Mouse (Mus musculus): ENCODE data around the gene Cep162. TPM values are rescaled to one million over a fixed set of nuclear protein-coding genes. Genes with fewer than 3 reads are reported as not detected.

Gene Cep162
- 7.6 and 9.6 TPM in 2 replicates for polyA plus RNA-seq (2014; fragmentation: Nextera tagmentation; extraction: Ambion mirVana)

- peak; percentile 96 for ATAC-seq (ENCODE audit: insufficient number of reproducible peaks, insufficient read depth, low FRiP score, low read depth)
- Histone ChIP-seq H3K9ac (replicated peaks; ENCODE audit: low read depth, low read length) (peak within 1 kb of the TSS; percentile 19), H3K4me2 (replicated peaks; ENCODE audit: low read depth, low read length) (peak within 1 kb of the TSS; percentile 52), H3K4me3 (ENCODE audit: low read depth, low read length) (peak within 1 kb of the TSS; percentile 51), H3K36me3 (ENCODE audit: control insufficient read depth, insufficient read depth, low read length) (no peaks in the 10 kb centered on the region), H3K27me3 (ENCODE audit: control insufficient read depth, insufficient read depth, low read length) (no peaks in the 10 kb centered on the region), H3K27ac (ENCODE audit: low read length) (peak within 1 kb of the TSS; percentile 40), H3K9me3 (ENCODE audit: control insufficient read depth, low read depth, low read length) (no peaks in the 10 kb centered on the region), H3K4me1 (ENCODE audit: control insufficient read depth, insufficient read depth, low read length) (no peaks in the 10 kb centered on the region)
- WGBS = under 1% methylated on average over 41 of the region's 41 CpGs
Observed at GRCm38 (mm10) chr9:87254903-87255695, at the start of gene Cep162. Cep162 (minus strand) TSS chr9:87255536.

GRCm38 (mm10) chr9:87303196-87303595 is 47.9 kb upstream of the Cep162 start:
- Histone ChIP-seq H3K4me3 (ENCODE audit: low read depth, low read length) (no peak overlapping the region), H3K4me1 (ENCODE audit: control insufficient read depth, insufficient read depth, low read length) (no peaks in the 10 kb centered on the region), H3K9me3 (ENCODE audit: control insufficient read depth, low read depth, low read length) (no peaks in the 10 kb centered on the region), H3K4me2 (replicated peaks; ENCODE audit: low read depth, low read length) (no peak overlapping the region), H3K27ac (ENCODE audit: low read length) (no peak overlapping the region), H3K27me3 (ENCODE audit: control insufficient read depth, insufficient read depth, low read length) (no peaks in the 10 kb centered on the region), H3K9ac (replicated peaks; ENCODE audit: low read depth, low read length) (no peak overlapping the region), H3K36me3 (ENCODE audit: control insufficient read depth, insufficient read depth, low read length) (no peaks in the 10 kb centered on the region)
- ATAC-seq (ENCODE audit: insufficient number of reproducible peaks, insufficient read depth, low FRiP score, low read depth) = no peak

- no peak for ATAC-seq (ENCODE audit: insufficient number of reproducible peaks, insufficient read depth, low FRiP score, low read depth)
- H3K27me3 ChIP-seq (ENCODE audit: control insufficient read depth, insufficient read depth, low read length) = no peaks in the 10 kb centered on the region
- H3K9ac ChIP-seq (replicated peaks; ENCODE audit: low read depth, low read length) = no peak overlapping the region
- H3K4me3 ChIP-seq (ENCODE audit: low read depth, low read length) = no peak overlapping the region
- WGBS = 38% methylated on average over 12 of the region's 12 CpGs
- H3K4me2 ChIP-seq (replicated peaks; ENCODE audit: low read depth, low read length) = no peak overlapping the region
- H3K9me3 ChIP-seq (ENCODE audit: control insufficient read depth, low read depth, low read length) = no peaks in the 10 kb centered on the region
- H3K36me3 ChIP-seq (ENCODE audit: control insufficient read depth, insufficient read depth, low read length) = no peaks in the 10 kb centered on the region
- no peaks in the 10 kb centered on the region for H3K4me1 ChIP-seq (ENCODE audit: control insufficient read depth, insufficient read depth, low read length)
- no peak overlapping the region for H3K27ac ChIP-seq (ENCODE audit: low read length)
Observed at GRCm38 (mm10) chr9:87298900-87299299, 43.6 kb upstream of the Cep162 start.

- Histone ChIP-seq H3K9me3 (ENCODE audit: control insufficient read depth, low read depth, low read length) (no peaks in the 10 kb centered on the region), H3K4me1 (ENCODE audit: control insufficient read depth, insufficient read depth, low read length) (no peaks in the 10 kb centered on the region), H3K4me3 (ENCODE audit: low read depth, low read length) (no peak overlapping the region), H3K4me2 (replicated peaks; ENCODE audit: low read depth, low read length) (no peak overlapping the region), H3K27me3 (ENCODE audit: control insufficient read depth, insufficient read depth, low read length) (no peaks in the 10 kb centered on the region), H3K27ac (ENCODE audit: low read length) (no peak overlapping the region), H3K9ac (replicated peaks; ENCODE audit: low read depth, low read length) (no peak overlapping the region), H3K36me3 (ENCODE audit: control insufficient read depth, insufficient read depth, low read length) (no peaks in the 10 kb centered on the region)
- ATAC-seq (ENCODE audit: insufficient number of reproducible peaks, insufficient read depth, low FRiP score, low read depth) = no peak
- 65% methylated on average over 1 of the region's 1 CpGs for WGBS
Observed at GRCm38 (mm10) chr9:87297522-87297921, 42.2 kb upstream of the Cep162 start.

GRCm38 (mm10) chr9:87255696-87256030 is 327 bp upstream of the Cep162 start:
- peak; percentile 78 for ATAC-seq (ENCODE audit: insufficient number of reproducible peaks, insufficient read depth, low FRiP score, low read depth)
- no peaks in the 10 kb centered on the region for H3K27me3 ChIP-seq (ENCODE audit: control insufficient read depth, insufficient read depth, low read length)
- H3K4me2 ChIP-seq (replicated peaks; ENCODE audit: low read depth, low read length) = peak overlapping the region; percentile 52
- peak overlapping the region; percentile 19 for H3K9ac ChIP-seq (replicated peaks; ENCODE audit: low read depth, low read length)
- H3K36me3 ChIP-seq (ENCODE audit: control insufficient read depth, insufficient read depth, low read length) = no peaks in the 10 kb centered on the region
- peak overlapping the region; percentile 51 for H3K4me3 ChIP-seq (ENCODE audit: low read depth, low read length)
- no peaks in the 10 kb centered on the region for H3K9me3 ChIP-seq (ENCODE audit: control insufficient read depth, low read depth, low read length)
- 15% methylated on average over 6 of the region's 6 CpGs for WGBS
- H3K27ac ChIP-seq (ENCODE audit: low read length) = peak overlapping the region; percentile 40; the same call in 1 of the 2 replicates
- H3K4me1 ChIP-seq (ENCODE audit: control insufficient read depth, insufficient read depth, low read length) = no peaks in the 10 kb centered on the region

- WGBS = 48% methylated on average over 3 of the region's 3 CpGs
- no peak for ATAC-seq (ENCODE audit: insufficient number of reproducible peaks, insufficient read depth, low FRiP score, low read depth)
- H3K4me2 ChIP-seq (replicated peaks; ENCODE audit: low read depth, low read length) = no peak overlapping the region
- no peak overlapping the region for H3K27ac ChIP-seq (ENCODE audit: low read length)
- H3K9me3 ChIP-seq (ENCODE audit: control insufficient read depth, low read depth, low read length) = no peaks in the 10 kb centered on the region
- no peaks in the 10 kb centered on the region for H3K4me1 ChIP-seq (ENCODE audit: control insufficient read depth, insufficient read depth, low read length)
- H3K9ac ChIP-seq (replicated peaks; ENCODE audit: low read depth, low read length) = no peak overlapping the region
- no peaks in the 10 kb centered on the region for H3K27me3 ChIP-seq (ENCODE audit: control insufficient read depth, insufficient read depth, low read length)
- no peak overlapping the region for H3K4me3 ChIP-seq (ENCODE audit: low read depth, low read length)
- H3K36me3 ChIP-seq (ENCODE audit: control insufficient read depth, insufficient read depth, low read length) = peaks cover 7% of the 10 kb centered on the region
Observed at GRCm38 (mm10) chr9:87248118-87248517, 7.2 kb downstream of the Cep162 start.

GRCm38 (mm10) chr9:87247678-87248077 is 7.7 kb downstream of the Cep162 start:
- Histone ChIP-seq H3K27ac (ENCODE audit: low read length) (no peak overlapping the region), H3K4me2 (replicated peaks; ENCODE audit: low read depth, low read length) (no peak overlapping the region), H3K27me3 (ENCODE audit: control insufficient read depth, insufficient read depth, low read length) (no peaks in the 10 kb centered on the region), H3K9me3 (ENCODE audit: control insufficient read depth, low read depth, low read length) (no peaks in the 10 kb centered on the region), H3K4me3 (ENCODE audit: low read depth, low read length) (no peak overlapping the region), H3K4me1 (ENCODE audit: control insufficient read depth, insufficient read depth, low read length) (no peaks in the 10 kb centered on the region), H3K36me3 (ENCODE audit: control insufficient read depth, insufficient read depth, low read length) (peaks cover 9% of the 10 kb centered on the region), H3K9ac (replicated peaks; ENCODE audit: low read depth, low read length) (no peak overlapping the region)
- ATAC-seq (ENCODE audit: insufficient number of reproducible peaks, insufficient read depth, low FRiP score, low read depth) = no peak
- WGBS = 85% methylated on average over 1 of the region's 1 CpGs

- H3K9ac ChIP-seq (replicated peaks; ENCODE audit: low read depth, low read length) = no peak overlapping the region
- no peaks in the 10 kb centered on the region for H3K4me1 ChIP-seq (ENCODE audit: control insufficient read depth, insufficient read depth, low read length)
- H3K27me3 ChIP-seq (ENCODE audit: control insufficient read depth, insufficient read depth, low read length) = no peaks in the 10 kb centered on the region
- no peaks in the 10 kb centered on the region for H3K9me3 ChIP-seq (ENCODE audit: control insufficient read depth, low read depth, low read length)
- ATAC-seq (ENCODE audit: insufficient number of reproducible peaks, insufficient read depth, low FRiP score, low read depth) = no peak
- H3K4me2 ChIP-seq (replicated peaks; ENCODE audit: low read depth, low read length) = no peak overlapping the region
- H3K36me3 ChIP-seq (ENCODE audit: control insufficient read depth, insufficient read depth, low read length) = peaks cover 15% of the 10 kb centered on the region
- H3K27ac ChIP-seq (ENCODE audit: low read length) = no peak overlapping the region
- H3K4me3 ChIP-seq (ENCODE audit: low read depth, low read length) = no peak overlapping the region
- 75% methylated on average over 4 of the region's 4 CpGs for WGBS
Observed at GRCm38 (mm10) chr9:87213204-87213603, 42.1 kb downstream of the Cep162 start.

All from stomach, embryonic 14.5 days (tissue).